Mouse (Mus musculus): Measurements from ENCODE around the gene Zfp950.

DNA sequence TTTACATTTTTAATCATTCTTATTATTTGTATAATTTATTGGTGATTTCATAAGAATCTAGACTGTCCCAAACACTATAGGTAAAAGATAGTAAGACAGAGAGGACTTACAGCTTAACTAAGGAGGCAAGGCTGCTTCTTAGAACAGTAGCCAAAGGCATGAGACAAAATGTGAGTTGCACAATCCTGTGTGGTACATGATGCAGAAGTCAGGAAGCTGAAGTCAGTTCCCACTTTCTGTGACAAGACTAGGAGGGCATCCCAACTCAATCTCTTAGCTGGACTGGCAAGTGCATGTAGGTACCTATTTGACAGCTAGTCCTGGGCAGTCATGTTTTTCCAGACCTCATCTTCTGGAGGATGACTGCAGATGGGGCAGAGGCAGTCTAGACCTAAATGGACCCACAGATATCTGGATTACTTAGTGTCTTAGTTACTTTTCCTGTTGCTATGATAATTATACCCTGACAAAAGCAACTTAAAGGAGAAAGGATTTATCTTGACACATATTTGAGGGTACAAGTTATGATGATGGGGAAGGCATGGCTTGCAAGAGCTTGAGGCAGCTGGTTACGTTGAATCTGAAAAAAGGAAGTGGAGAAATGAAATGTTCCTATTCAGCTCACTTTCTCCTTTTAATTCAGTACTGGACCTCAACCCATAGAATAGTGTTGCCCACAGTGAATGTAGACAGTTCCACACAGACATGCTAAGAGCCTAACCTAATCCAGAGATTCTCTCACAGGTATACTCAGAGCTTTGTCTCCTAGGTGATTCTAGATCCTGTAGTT lies 123.0 kb downstream of the Zfp950 start:
- TF ChIP-seq POLR2A (IDR thresholded peaks at IDR 0.05; ENCODE audit: insufficient read length, low read depth) (no peak), MAX (IDR thresholded peaks at IDR 0.05; ENCODE audit: low read depth) (no peak), SRF (IDR thresholded peaks at IDR 0.05; ENCODE audit: control insufficient read depth, insufficient read length, low read depth) (no peak)

Measured in myocyte (in vitro differentiated cells).